Mouse (Mus musculus): Measurements from ENCODE around the gene Zfx. TPM values are rescaled to one million over a fixed set of nuclear protein-coding genes. Genes with fewer than 3 reads are reported as not detected.

The Zfx gene
- 15.8 and 21.1 TPM in 2 replicates for polyA plus RNA-seq (2015; fragmentation: Nextera tagmentation; extraction: Ambion mirVana)

- Histone ChIP-seq H3K9me3 (no peaks in the 10 kb centered on the region), H3K4me1 (peaks cover 12% of the 10 kb centered on the region), H3K9ac (peak within 1 kb of the TSS; percentile 96), H3K4me3 (peak within 1 kb of the TSS; percentile 66), H3K4me2 (peak within 1 kb of the TSS; percentile 68), H3K27me3 (replicated peaks) (peaks cover 76% of the 10 kb centered on the region), H3K36me3 (no peaks in the 10 kb centered on the region), H3K27ac (replicated peaks) (peak within 1 kb of the TSS; percentile 99)
- 11% methylated on average over 37 of the region's 82 CpGs for WGBS
- peak; percentile 51 for ATAC-seq (ENCODE audit: extremely low read depth, insufficient number of reproducible peaks, low FRiP score, low TSS enrichment)
Measured at GRCm38 (mm10) chrX:94123059-94123839, at the start of gene Zfx. Gene Zfx, minus strand, starts transcription at chrX:94123702.

DNA sequence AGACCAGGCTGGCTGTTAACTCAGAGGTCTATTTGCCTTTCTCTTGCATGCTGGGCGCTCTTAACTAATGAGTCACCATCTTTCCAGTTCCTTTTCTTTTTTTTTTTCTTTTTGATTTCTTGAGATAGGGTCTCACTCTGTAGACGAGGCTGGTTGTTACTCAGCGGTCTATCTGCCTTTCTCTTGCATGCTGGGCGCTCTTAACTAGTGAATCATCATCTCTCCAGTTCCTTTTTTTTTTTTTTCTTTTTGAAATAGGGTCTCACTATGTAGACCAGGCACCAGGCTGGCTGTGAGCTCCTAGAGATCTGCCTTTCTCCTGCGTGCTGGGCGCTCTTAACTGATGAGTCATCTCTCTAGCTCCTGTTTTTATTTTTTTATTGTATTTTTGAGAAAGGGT is 45.8 kb upstream of the Zfx start:
- Histone ChIP-seq H3K4me1 (no peaks in the 10 kb centered on the region), H3K4me2 (no peak overlapping the region), H3K9ac (no peak overlapping the region), H3K9me3 (no peaks in the 10 kb centered on the region), H3K36me3 (no peaks in the 10 kb centered on the region), H3K27me3 (replicated peaks) (peaks cover 77% of the 10 kb centered on the region), H3K27ac (replicated peaks) (no peak overlapping the region), H3K4me3 (no peak overlapping the region)
- whole genome bisulfite sequencing = 64% methylated on average over 6 of the region's 6 CpGs
- no peak for ATAC-seq (ENCODE audit: extremely low read depth, insufficient number of reproducible peaks, low FRiP score, low TSS enrichment)

DNA sequence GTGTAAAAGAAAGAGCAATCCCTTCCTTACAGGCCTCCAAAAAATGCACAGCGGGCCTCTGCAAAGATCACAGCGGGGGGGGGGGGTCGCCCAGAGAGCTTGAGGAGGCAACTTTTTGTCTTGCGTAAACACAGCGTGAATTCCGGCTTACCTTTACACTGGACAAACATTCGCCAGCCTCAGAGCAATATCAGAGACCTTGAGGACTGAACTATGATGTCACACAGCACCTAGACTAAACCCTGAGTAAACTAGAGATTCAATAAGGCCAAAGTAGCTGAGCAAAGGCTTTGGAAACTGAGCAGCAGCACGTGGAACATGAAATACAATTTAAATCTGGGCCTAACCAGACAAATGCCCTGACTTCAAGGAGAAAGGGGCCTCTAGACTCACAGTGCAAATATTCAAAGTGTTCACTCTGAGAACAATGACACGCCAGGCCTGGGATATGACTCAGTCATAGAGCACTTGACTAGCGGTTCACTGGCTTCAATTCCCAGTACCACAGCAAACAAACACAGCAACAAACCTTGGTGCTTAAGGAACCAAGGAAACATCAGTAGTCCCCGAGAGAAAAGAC is 28.8 kb upstream of the Zfx start:
- Histone ChIP-seq H3K27ac (replicated peaks) (no peak overlapping the region), H3K4me2 (no peak overlapping the region), H3K9me3 (no peaks in the 10 kb centered on the region), H3K4me3 (no peak overlapping the region), H3K27me3 (replicated peaks) (peaks cover 87% of the 10 kb centered on the region), H3K9ac (no peak overlapping the region), H3K4me1 (no peaks in the 10 kb centered on the region), H3K36me3 (no peaks in the 10 kb centered on the region)
- 47% methylated on average over 11 of the region's 11 CpGs for WGBS
- no peak for ATAC-seq (ENCODE audit: extremely low read depth, insufficient number of reproducible peaks, low FRiP score, low TSS enrichment)

- peaks cover 83% of the 10 kb centered on the region for H3K27me3 ChIP-seq (replicated peaks)
- no peaks in the 10 kb centered on the region for H3K36me3 ChIP-seq
- H3K4me3 ChIP-seq = no peak overlapping the region
- no peak overlapping the region for H3K9ac ChIP-seq
- H3K4me2 ChIP-seq = no peak overlapping the region
- ATAC-seq (ENCODE audit: extremely low read depth, insufficient number of reproducible peaks, low FRiP score, low TSS enrichment) = no peak
- H3K9me3 ChIP-seq = no peaks in the 10 kb centered on the region
- H3K27ac ChIP-seq (replicated peaks) = no peak overlapping the region
- H3K4me1 ChIP-seq = no peaks in the 10 kb centered on the region
- WGBS = 57% methylated on average over 19 of the region's 19 CpGs
Measured at GRCm38 (mm10) chrX:94150471-94150870, 27.0 kb upstream of the Zfx start.

GRCm38 (mm10) chrX:94142004-94142771 is 18.7 kb upstream of the Zfx start:
- no peaks in the 10 kb centered on the region for H3K36me3 ChIP-seq
- H3K9me3 ChIP-seq = no peaks in the 10 kb centered on the region
- H3K4me2 ChIP-seq = no peak overlapping the region
- peaks cover 85% of the 10 kb centered on the region for H3K27me3 ChIP-seq (replicated peaks)
- WGBS = 46% methylated on average over 7 of the region's 7 CpGs
- H3K27ac ChIP-seq (replicated peaks) = no peak overlapping the region
- ATAC-seq (ENCODE audit: extremely low read depth, insufficient number of reproducible peaks, low FRiP score, low TSS enrichment) = no peak
- H3K4me1 ChIP-seq = no peaks in the 10 kb centered on the region; the same call in 1 of the 2 replicates
- no peak overlapping the region for H3K9ac ChIP-seq
- H3K4me3 ChIP-seq = no peak overlapping the region

DNA sequence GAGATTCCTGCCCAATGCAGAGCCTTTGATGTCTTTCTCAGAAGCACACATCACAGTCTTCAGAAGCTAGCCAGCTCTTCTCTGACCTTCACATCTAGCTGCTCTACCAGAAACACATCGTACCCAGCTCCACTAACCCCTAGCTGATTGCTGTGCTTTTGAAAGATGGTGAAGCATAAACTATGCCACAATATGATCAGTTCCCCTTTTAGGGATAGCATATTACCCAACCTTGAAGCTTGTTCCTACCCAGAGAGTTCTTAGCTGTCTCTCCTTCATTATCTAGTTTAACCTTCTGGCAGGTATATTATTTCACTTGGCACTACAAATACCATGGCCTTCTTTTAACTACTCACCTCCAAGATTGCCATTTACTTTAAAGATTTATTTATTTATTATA is 16.6 kb upstream of the Zfx start:
- Histone ChIP-seq H3K27me3 (replicated peaks) (peaks cover 90% of the 10 kb centered on the region), H3K36me3 (no peaks in the 10 kb centered on the region), H3K4me1 (no peaks in the 10 kb centered on the region; the same call in 1 of the 2 replicates), H3K9me3 (no peaks in the 10 kb centered on the region), H3K4me3 (no peak overlapping the region), H3K4me2 (no peak overlapping the region), H3K9ac (no peak overlapping the region), H3K27ac (replicated peaks) (no peak overlapping the region)
- 88% methylated on average over 1 of the region's 1 CpGs for WGBS
- no peak for ATAC-seq (ENCODE audit: extremely low read depth, insufficient number of reproducible peaks, low FRiP score, low TSS enrichment)

- WGBS = 88% methylated on average over 1 of the region's 1 CpGs
- H3K4me3 ChIP-seq = no peak overlapping the region
- no peak for ATAC-seq (ENCODE audit: extremely low read depth, insufficient number of reproducible peaks, low FRiP score, low TSS enrichment)
Measured at GRCm38 (mm10) chrX:94138256-94138655, 14.8 kb upstream of the Zfx start.

GRCm38 (mm10) chrX:94135084-94135483 is 11.6 kb upstream of the Zfx start:
- no peaks in the 10 kb centered on the region for H3K9me3 ChIP-seq
- H3K27ac ChIP-seq (replicated peaks) = no peak overlapping the region
- peaks cover 9% of the 10 kb centered on the region; the same call in 1 of the 2 replicates for H3K4me1 ChIP-seq
- 59% methylated on average over 4 of the region's 4 CpGs for WGBS
- ATAC-seq (ENCODE audit: extremely low read depth, insufficient number of reproducible peaks, low FRiP score, low TSS enrichment) = no peak
- peaks cover 98% of the 10 kb centered on the region for H3K27me3 ChIP-seq (replicated peaks)
- H3K4me3 ChIP-seq = no peak overlapping the region
- H3K36me3 ChIP-seq = no peaks in the 10 kb centered on the region
- H3K9ac ChIP-seq = no peak overlapping the region
- H3K4me2 ChIP-seq = no peak overlapping the region

More at GRCm38 (mm10) chrX:94138256-94138655, 14.8 kb upstream of the Zfx start:
- Histone ChIP-seq H3K27me3 (replicated peaks) (peaks cover 93% of the 10 kb centered on the region), H3K4me1 (no peaks in the 10 kb centered on the region; the same call in 1 of the 2 replicates), H3K36me3 (no peaks in the 10 kb centered on the region), H3K9ac (no peak overlapping the region), H3K4me2 (no peak overlapping the region), H3K27ac (replicated peaks) (no peak overlapping the region), H3K9me3 (no peaks in the 10 kb centered on the region)

- H3K4me1 ChIP-seq = peaks cover 9% of the 10 kb centered on the region; the same call in 1 of the 2 replicates
- no peak overlapping the region for H3K9ac ChIP-seq
- H3K4me3 ChIP-seq = no peak overlapping the region
- H3K9me3 ChIP-seq = no peaks in the 10 kb centered on the region
- 38% methylated on average over 3 of the region's 3 CpGs for WGBS
- no peak overlapping the region for H3K27ac ChIP-seq (replicated peaks)
- ATAC-seq (ENCODE audit: extremely low read depth, insufficient number of reproducible peaks, low FRiP score, low TSS enrichment) = no peak
- no peak overlapping the region for H3K4me2 ChIP-seq
- H3K36me3 ChIP-seq = no peaks in the 10 kb centered on the region
- H3K27me3 ChIP-seq (replicated peaks) = peaks cover 95% of the 10 kb centered on the region
Measured at GRCm38 (mm10) chrX:94133551-94133950, 10.0 kb upstream of the Zfx start.

GRCm38 (mm10) chrX:94132239-94132638 is 8.7 kb upstream of the Zfx start:
- Histone ChIP-seq H3K9ac (no peak overlapping the region), H3K36me3 (no peaks in the 10 kb centered on the region), H3K27ac (replicated peaks) (no peak overlapping the region), H3K4me2 (no peak overlapping the region), H3K4me1 (peaks cover 9% of the 10 kb centered on the region; the same call in 1 of the 2 replicates), H3K9me3 (no peaks in the 10 kb centered on the region), H3K27me3 (replicated peaks) (peaks cover 93% of the 10 kb centered on the region), H3K4me3 (no peak overlapping the region)
- 32% methylated on average over 3 of the region's 3 CpGs for WGBS
- ATAC-seq (ENCODE audit: extremely low read depth, insufficient number of reproducible peaks, low FRiP score, low TSS enrichment) = no peak

DNA sequence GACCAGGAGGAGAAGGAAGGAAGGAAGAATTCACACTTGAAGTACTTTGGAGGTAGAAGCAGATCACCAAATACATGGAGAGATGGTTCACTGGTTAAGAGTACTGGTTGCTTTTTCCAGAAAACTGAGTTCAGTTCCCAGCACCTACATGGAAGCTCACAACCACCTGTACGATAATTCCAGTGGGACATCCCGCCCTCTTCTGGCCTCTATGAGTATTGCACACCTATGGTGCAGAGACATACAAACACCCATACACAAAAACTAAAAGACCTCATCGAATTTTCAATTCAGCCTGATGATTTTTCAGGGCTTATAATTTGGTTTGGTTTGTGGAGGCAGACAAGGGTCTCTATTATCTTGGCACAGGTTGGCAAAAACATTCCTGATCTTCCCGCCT is 6.2 kb upstream of the Zfx start:
- WGBS = 66% methylated on average over 4 of the region's 4 CpGs
- ATAC-seq (ENCODE audit: extremely low read depth, insufficient number of reproducible peaks, low FRiP score, low TSS enrichment) = no peak
- Histone ChIP-seq H3K4me1 (peaks cover 9% of the 10 kb centered on the region; the same call in 1 of the 2 replicates), H3K4me3 (no peak overlapping the region), H3K27ac (replicated peaks) (no peak overlapping the region), H3K9me3 (no peaks in the 10 kb centered on the region), H3K36me3 (no peaks in the 10 kb centered on the region), H3K4me2 (no peak overlapping the region), H3K9ac (no peak overlapping the region), H3K27me3 (replicated peaks) (peaks cover 92% of the 10 kb centered on the region)
